Mouse (Mus musculus) adrenal gland, adult 8-10 months (tissue): ENCODE measurements at regions not wholly inside any gene's neighbourhood (a gene's known extent, or its start where the extent isn't known, plus 50 kb on each side); places are given as distances from the start of the nearest gene placed in this dataset.

Experiments used
- DNase-seq: peaks from one replicate; pipeline ENCODE4 v3.0.0; 2022

GRCm38 (mm10) chr17:64915708-64916107, 79.8 kb upstream of the 4930583I09Rik start:
- DNase-seq = no peak

- no peak for DNase-seq
Observed at GRCm38 (mm10) chr17:64915025-64915424, 79.2 kb upstream of the 4930583I09Rik start.

GRCm38 (mm10) chr17:64914302-64914701, 78.4 kb upstream of the 4930583I09Rik start:
- DNase-seq = no peak

- no peak for DNase-seq
Observed at GRCm38 (mm10) chr17:64908671-64909070, 72.8 kb upstream of the 4930583I09Rik start.

- DNase-seq = no peak
Observed at GRCm38 (mm10) chr17:64901721-64902623, 66.1 kb upstream of the 4930583I09Rik start.

GRCm38 (mm10) chr17:64897473-64897872, 61.6 kb upstream of the 4930583I09Rik start:
- DNase-seq = no peak

- no peak for DNase-seq
Observed at GRCm38 (mm10) chr17:64895886-64896285, 60.0 kb upstream of the 4930583I09Rik start.

- no peak for DNase-seq
Observed at GRCm38 (mm10) chr17:64895466-64895865, 59.6 kb upstream of the 4930583I09Rik start.

- DNase-seq = no peak
Observed at GRCm38 (mm10) chr17:64893182-64893902, 57.5 kb upstream of the 4930583I09Rik start.
